Mouse (Mus musculus) liver, postnatal 0 days (tissue): ENCODE data around the gene Gm20388.

Source experiments
- CTCF ChIP-seq: sonication (generic); IDR thresholded peaks from 2 replicates; pipeline ENCODE4 v1.5.1; 2016; ENCODE audit warnings: antibody characterized with exemption, low read depth
- EP300 ChIP-seq: IDR thresholded peaks from 2 replicates; pipeline ENCODE4 v1.6.1; 2016; ENCODE audit warnings: antibody characterized with exemption, low read depth, mild to moderate bottlenecking

DNA sequence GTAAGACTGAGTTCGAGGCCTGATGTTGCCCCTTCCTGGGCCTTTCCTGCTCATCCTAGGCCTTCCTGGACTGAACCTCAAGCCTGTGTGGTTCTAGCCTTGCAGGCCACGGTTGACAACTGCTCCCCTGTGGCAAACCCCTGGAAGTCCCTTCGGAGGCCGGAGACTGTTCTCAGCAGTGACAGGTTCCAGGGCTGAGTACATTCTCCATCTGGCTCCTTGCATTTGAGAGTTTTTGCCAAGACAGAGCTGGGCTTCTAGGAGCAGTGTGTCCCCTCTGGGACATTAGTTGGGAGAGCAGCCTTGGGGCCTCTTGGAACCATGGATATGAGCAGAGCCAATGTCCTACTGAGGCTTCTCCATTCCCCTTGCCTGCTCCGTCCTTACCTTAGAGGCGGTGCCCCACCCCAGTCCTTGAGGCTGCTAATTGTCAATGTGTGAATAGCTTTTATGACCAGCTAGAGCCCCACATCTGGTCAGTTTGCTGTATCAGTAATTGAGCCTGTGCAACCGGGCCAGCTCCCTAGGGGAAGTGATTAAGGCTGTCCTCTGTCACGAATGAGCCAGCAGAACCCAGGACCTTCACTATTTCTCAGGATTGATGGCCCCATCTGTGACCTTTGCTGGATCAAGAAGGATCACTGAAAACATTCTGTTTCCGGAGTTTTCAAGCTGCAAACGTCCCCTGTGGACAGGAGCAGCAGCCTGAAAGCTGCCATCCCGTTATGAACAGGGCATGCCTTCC lies 607.2 kb downstream of the Gm20388 start:
- TF ChIP-seq EP300 (no peak), CTCF (no peak)
